ENCODE assay signal across 22 mouse cellular contexts in the genomic region with DNA sequence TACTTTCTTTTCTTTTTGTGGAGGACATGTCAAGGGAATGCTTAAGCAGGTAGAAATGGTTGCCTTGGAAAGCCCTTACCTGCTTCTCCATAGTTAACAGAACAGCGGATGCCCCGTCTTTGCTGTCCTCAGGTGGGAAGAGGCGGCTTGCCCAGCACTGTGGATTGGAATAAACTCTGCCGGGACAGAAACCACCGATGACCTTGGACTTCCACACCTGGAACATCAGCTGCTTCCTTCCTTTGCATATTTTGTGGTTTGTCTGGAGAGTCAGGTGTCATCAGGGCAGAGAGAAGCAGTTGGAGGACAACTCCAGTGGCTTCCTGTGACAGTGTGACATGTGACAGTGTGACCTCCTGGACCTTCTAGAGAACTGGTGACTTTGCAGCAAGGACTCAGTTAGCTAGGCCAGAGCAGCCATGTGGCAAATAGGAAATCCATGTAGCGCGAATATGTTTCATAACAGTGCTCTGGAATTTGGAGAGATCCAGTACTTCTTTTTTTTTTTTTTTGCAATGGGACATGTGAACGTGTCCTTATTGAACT.
DNase-seq lines count a peak whose midpoint lies in the region; ATAC-seq and TF ChIP-seq lines count a peak whose summit lies in the region.
"Had no signal": no experiment of that assay in that cellular context is flagged by ENCODE, and none has a peak within 500 bp of the region (broad histone marks: within the 10 kb centered on the region; RNA-seq: fewer than 3 reads in every experiment).

No protein-coding gene starts in this region.

- no peaks in the 10 kb centered on the region for H3K27me3 ChIP-seq in kidney, embryonic 16.5 days (ENCODE audit: insufficient read depth, low read length)
- H3K27me3 ChIP-seq in midbrain, postnatal 0 days (ENCODE audit: insufficient read depth, low read length): no peaks in the 10 kb centered on the region
- H3K27me3 ChIP-seq: embryonic facial prominence, embryonic 12.5 days; forebrain, embryonic 13.5 days; heart, embryonic 15.5 days; limb, embryonic 15.5 days had no signal

- no peak for TF ChIP-seq CTCF in bone marrow macrophage, adult 2 months (IDR thresholded peaks at IDR 0.05; ENCODE audit: low read depth, low read length)
- no peak for TF ChIP-seq CTCF in layer of hippocampus, adult 2 months (conservative IDR thresholded peaks at IDR 0.05)
- TF ChIP-seq CTCF in midbrain, postnatal 0 days (IDR thresholded peaks at IDR 0.05): no peak

- no peak overlapping the region for H3K9ac ChIP-seq in kidney, embryonic 16.5 days (replicated peaks; ENCODE audit: low read length)
- no peak overlapping the region for H3K9ac ChIP-seq in midbrain, postnatal 0 days (replicated peaks; ENCODE audit: low read length, poor library complexity, severe bottlenecking)
- H3K9ac ChIP-seq: embryonic facial prominence, embryonic 12.5 days; forebrain, embryonic 13.5 days; heart, embryonic 15.5 days; limb, embryonic 15.5 days; lung, embryonic 14.5 days had no signal

- no peak overlapping the region for H3K4me3 ChIP-seq in bone marrow macrophage, adult 2 months (ENCODE audit: insufficient read depth, low read length)
- H3K4me3 ChIP-seq in kidney, embryonic 16.5 days (ENCODE audit: low read length): no peak overlapping the region
- no peak overlapping the region for H3K4me3 ChIP-seq in layer of hippocampus, adult 2 months
- H3K4me3 ChIP-seq in midbrain, postnatal 0 days (ENCODE audit: low read depth, low read length): no peak overlapping the region
- H3K4me3 ChIP-seq: embryonic facial prominence, embryonic 12.5 days; erythroblast, embryonic 14.5 days; forebrain, embryonic 13.5 days; heart, embryonic 15.5 days; limb, embryonic 15.5 days had no signal

- ATAC-seq in kidney, embryonic 16.5 days (ENCODE audit: low FRiP score, low TSS enrichment): no peak
- no peak for ATAC-seq in midbrain, postnatal 0 days (ENCODE audit: low FRiP score)
- ATAC-seq: forebrain, embryonic 13.5 days; hindbrain, postnatal 0 days had no signal

- peaks cover 30% of the 10 kb centered on the region for H3K4me1 ChIP-seq in bone marrow macrophage, adult 2 months (ENCODE audit: control insufficient read depth, insufficient read depth, low read length)
- peaks cover 10% of the 10 kb centered on the region for H3K4me1 ChIP-seq in kidney, embryonic 16.5 days (ENCODE audit: insufficient read depth, low read length)
- H3K4me1 ChIP-seq in midbrain, postnatal 0 days (ENCODE audit: insufficient read depth, low read length): no peaks in the 10 kb centered on the region
- H3K4me1 ChIP-seq: embryonic facial prominence, embryonic 12.5 days; forebrain, embryonic 13.5 days had no signal

- 86% methylated on average over 8 of the region's 8 CpGs for WGBS in kidney, embryonic 16.5 days
- WGBS in midbrain, postnatal 0 days: 93% methylated on average over 8 of the region's 8 CpGs

- peak; percentile 31 for DNase-seq in kidney, adult 9 months
- no peak for DNase-seq in kidney, adult 18-20 months
- peak; percentile 45 for DNase-seq in yolk sac, embryonic 10.5 days (ENCODE audit: low spot score)
- DNase-seq in layer of hippocampus, adult 2 months (ENCODE audit: low spot score in 2 of 2): no peak
- no peak for DNase-seq in midbrain, postnatal 0 days (ENCODE audit: low spot score)
- DNase-seq: cerebellum, adult 9-10 months; layer of hippocampus, postnatal 36 days; lung, embryonic 14.5 days; lung, postnatal 4 days; retina, postnatal 1 day; right cerebral cortex, postnatal 4 days; thymus, adult 2 months had no signal

- 0 out of 2 replicates have a peak overlapping the region, but pooled peaks have one; percentile 4 for H3K27ac ChIP-seq in bone marrow macrophage, adult 2 months (ENCODE audit: insufficient read depth, low read depth, low read length)
- peak overlapping the region; percentile 85 for H3K27ac ChIP-seq in kidney, embryonic 16.5 days (ENCODE audit: low read length)
- no peak overlapping the region for H3K27ac ChIP-seq in layer of hippocampus, adult 2 months
- no peak overlapping the region for H3K27ac ChIP-seq in midbrain, postnatal 0 days (ENCODE audit: low read depth, low read length)
- H3K27ac ChIP-seq: embryonic facial prominence, embryonic 12.5 days; forebrain, embryonic 13.5 days; heart, embryonic 15.5 days; hindbrain, postnatal 0 days; limb, embryonic 15.5 days had no signal

- no peak for TF ChIP-seq POLR2A in bone marrow macrophage, adult 2 months (IDR thresholded peaks at IDR 0.05; ENCODE audit: borderline replicate concordance, low read depth, low read length)

- 0 out of 2 replicates have a peak, but pooled peaks cover 3% of the 10 kb centered on the region for H3K36me3 ChIP-seq in kidney, embryonic 16.5 days (ENCODE audit: insufficient read depth, low read length)
- no peaks in the 10 kb centered on the region for H3K36me3 ChIP-seq in midbrain, postnatal 0 days (ENCODE audit: insufficient read depth, low read length)
- H3K36me3 ChIP-seq: embryonic facial prominence, embryonic 12.5 days; G1E; heart, embryonic 15.5 days; limb, embryonic 15.5 days had no signal

- no peaks in the 10 kb centered on the region for H3K9me3 ChIP-seq in kidney, embryonic 16.5 days (ENCODE audit: low read length)
- no peaks in the 10 kb centered on the region for H3K9me3 ChIP-seq in midbrain, postnatal 0 days (ENCODE audit: low read length)
- H3K9me3 ChIP-seq: embryonic facial prominence, embryonic 12.5 days; forebrain, embryonic 13.5 days; heart, embryonic 15.5 days; limb, embryonic 15.5 days had no signal

- no peak overlapping the region for H3K4me2 ChIP-seq in kidney, embryonic 16.5 days (replicated peaks; ENCODE audit: low read depth, low read length)
- H3K4me2 ChIP-seq in midbrain, postnatal 0 days (ENCODE audit: low read depth, low read length, poor library complexity, severe bottlenecking): no peak overlapping the region
- H3K4me2 ChIP-seq: embryonic facial prominence, embryonic 12.5 days; forebrain, embryonic 13.5 days; heart, embryonic 15.5 days; limb, embryonic 15.5 days; lung, embryonic 14.5 days; midbrain, embryonic 11.5 days had no signal

Comparison
In these comparisons a context has a peak if more than half of its experiments do, and no peak if none do; other contexts are left out.
1. DNase-seq: peak in kidney, adult 9 months (single experiment) and yolk sac, embryonic 10.5 days (single experiment); none in kidney, adult 18-20 months (single experiment), layer of hippocampus, adult 2 months (0 of 2) and midbrain, postnatal 0 days (single experiment).
2. H3K27ac ChIP-seq: peak in bone marrow macrophage, adult 2 months (single experiment) and kidney, embryonic 16.5 days (single experiment); none in layer of hippocampus, adult 2 months (single experiment) and midbrain, postnatal 0 days (single experiment).